Mouse (Mus musculus): Measurements from ENCODE around the gene Slc25a29. TPM values are rescaled to one million over a fixed set of nuclear protein-coding genes. Genes with fewer than 3 reads are reported as not detected.

The Slc25a29 gene
- 3.4 and 5.8 TPM in 2 replicates for polyA plus RNA-seq (2012; ENCODE audit: low replicate concordance)

DNA sequence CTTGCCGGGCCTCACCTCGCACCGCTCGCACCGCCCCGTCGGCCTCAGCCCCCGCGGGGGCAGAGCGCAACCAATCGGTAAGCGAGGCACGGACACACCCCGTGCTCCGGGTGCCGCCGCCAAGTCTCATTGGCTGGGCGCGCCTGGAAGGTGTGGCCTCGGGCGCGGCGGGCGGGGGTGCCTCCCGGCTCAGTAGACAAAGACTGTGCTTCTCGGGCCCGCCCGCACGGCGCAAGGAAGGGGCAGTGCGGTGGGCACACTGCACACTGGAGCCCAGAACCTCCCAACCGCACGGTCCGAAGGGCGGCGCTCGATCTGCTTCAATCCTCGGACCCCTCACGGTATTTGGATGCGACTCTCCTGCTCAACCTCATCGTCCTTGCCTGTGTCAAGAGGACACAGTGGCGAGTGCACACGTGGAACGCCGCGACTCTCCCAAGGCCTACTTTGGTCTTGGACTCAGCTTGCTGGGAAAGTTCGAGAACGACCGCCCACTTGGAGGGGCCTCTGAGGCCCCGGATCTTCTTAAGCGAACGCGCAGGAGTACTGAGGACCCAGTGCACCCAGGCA, at the start of gene Slc25a29, which contains the start of gene Slc25a47:
Gene Slc25a29, minus strand, starts transcription at position 44 of the 570 bp plus-strand sequence.
Gene Slc25a47, plus strand, starts transcription at position 207 of the 570 bp plus-strand sequence.

DNA sequence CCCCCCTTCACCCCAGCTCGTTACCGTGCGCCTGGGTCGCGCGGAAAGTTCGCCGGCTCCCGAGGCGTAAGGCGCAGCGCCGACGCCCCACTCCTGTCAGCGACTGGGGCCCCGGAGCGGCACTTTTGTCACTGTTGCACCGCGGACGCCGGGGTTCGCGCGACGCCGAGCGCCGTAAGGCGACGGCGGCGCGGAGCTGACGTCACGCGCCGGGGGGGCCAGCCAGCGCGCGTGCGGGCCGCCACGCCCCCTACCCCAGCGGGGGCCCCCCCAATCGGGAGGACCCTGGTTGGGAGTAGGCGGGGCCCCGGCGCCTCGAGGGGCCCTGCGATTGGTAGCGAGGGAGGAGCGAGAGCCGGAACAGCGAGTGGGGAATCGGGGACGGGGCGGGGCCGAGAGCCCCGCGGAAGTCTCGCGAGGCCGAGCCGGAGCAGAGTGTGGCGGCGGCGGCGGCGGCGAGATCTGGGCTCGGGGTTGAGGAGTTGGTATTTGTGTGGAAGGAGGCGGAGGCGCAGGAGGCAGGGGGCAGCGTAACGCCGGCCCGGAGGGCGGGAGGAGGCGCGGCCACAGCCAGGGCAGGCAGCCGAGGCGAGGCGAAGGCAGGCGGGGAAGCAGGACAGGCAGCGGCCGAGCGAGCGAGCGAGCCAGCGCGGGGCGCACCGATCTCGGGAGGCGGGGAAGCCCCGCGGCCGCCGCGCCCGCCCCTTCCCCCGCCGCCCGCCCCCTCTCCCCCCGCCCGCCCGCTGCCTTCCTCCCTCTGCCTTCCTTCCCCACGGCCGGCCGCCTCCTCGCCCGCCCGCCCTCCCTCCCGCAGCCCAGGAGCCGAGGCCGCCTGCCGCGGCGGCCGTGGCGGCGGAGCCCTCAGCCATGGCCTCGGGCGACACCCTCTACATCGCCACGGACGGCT, 42.9 kb downstream of the Slc25a29 start, which contains the start of gene Yy1:
Gene Yy1, plus strand, starts transcription at position 428 of the 907 bp plus-strand sequence.

Other genes with a start within 250 kb of the Slc25a29 start
- gene Degs2, start 133.6 kb downstream of the Slc25a29 start, polyA plus RNA-seq (2012; ENCODE audit: low replicate concordance): 0.14 TPM in 1 of 2 replicates, not detected in the other
- 28.8 and 46.4 TPM in 2 replicates for gene Yy1, start 42.9 kb downstream of the Slc25a29 start, polyA plus RNA-seq (2012; ENCODE audit: low replicate concordance)
- gene Slc25a47, start 163 bp upstream of the Slc25a29 start, polyA plus RNA-seq (2012; ENCODE audit: low replicate concordance): 0.91 and 1.4 TPM in 2 replicates
- 2.8 and 6.8 TPM in 2 replicates for gene Wdr25, start 57.7 kb upstream of the Slc25a29 start, polyA plus RNA-seq (2012; ENCODE audit: low replicate concordance)
- 9.3 and 42.9 TPM in 2 replicates for gene Wars, start 58.3 kb upstream of the Slc25a29 start, polyA plus RNA-seq (2012; ENCODE audit: low replicate concordance)
- 6.8 and 17.3 TPM in 2 replicates for gene Begain, start 232.3 kb upstream of the Slc25a29 start, polyA plus RNA-seq (2012; ENCODE audit: low replicate concordance)